Mouse (Mus musculus) embryonic facial prominence, embryonic 10.5 days (tissue): ENCODE data around the gene Olfr315. TPM values are rescaled to one million over a fixed set of nuclear protein-coding genes. Genes with fewer than 3 reads are reported as not detected.

ENCODE experiments used
- polyA plus RNA-seq: library from polyadenylated mRNA; unstranded; fragments of >200 nt; fragmentation: Nextera tagmentation; extraction: Ambion mirVana; gene quantifications from 2 replicates; pipeline ENCODE4 v1.2.1, GENCODE M21; 2016

Gene Olfr315
- polyA plus RNA-seq, 1 experiment from 2014 or later = not detected

Other genes starting within 250 kb of the Olfr315 start
- not detected in 2 replicates for gene Olfr330, start 238.4 kb upstream of the Olfr315 start, polyA plus RNA-seq
- not detected in 2 replicates for gene Olfr329-ps, start 226.8 kb upstream of the Olfr315 start, polyA plus RNA-seq
- gene Olfr328, start 217.6 kb upstream of the Olfr315 start, polyA plus RNA-seq = 0.05 TPM in 2 replicates
- not detected in 2 replicates for gene Olfr224, start 202.6 kb upstream of the Olfr315 start, polyA plus RNA-seq
- not detected in 2 replicates for gene Olfr325, start 195.5 kb upstream of the Olfr315 start, polyA plus RNA-seq
- gene Olfr324, start 178.1 kb upstream of the Olfr315 start, polyA plus RNA-seq = not detected in 2 replicates
- not detected in 2 replicates for gene 2210407C18Rik, start 157.1 kb upstream of the Olfr315 start, polyA plus RNA-seq
- gene Olfr323, start 142.7 kb upstream of the Olfr315 start, polyA plus RNA-seq = not detected in 2 replicates
- gene Trim58, start 132.7 kb upstream of the Olfr315 start, polyA plus RNA-seq = 0.54 and 0.62 TPM in 2 replicates
- 0.05 TPM in 1 of 2 replicates, not detected in the other for gene Olfr322, start 114.4 kb upstream of the Olfr315 start, polyA plus RNA-seq
- not detected in 2 replicates for gene Olfr320, start 92.1 kb upstream of the Olfr315 start, polyA plus RNA-seq
- gene Olfr319, start 74.0 kb upstream of the Olfr315 start, polyA plus RNA-seq = not detected in 2 replicates
- not detected in 2 replicates for gene Olfr318, start 49.2 kb upstream of the Olfr315 start, polyA plus RNA-seq
- not detected in 2 replicates for gene Olfr317, start 34.0 kb upstream of the Olfr315 start, polyA plus RNA-seq
- gene Olfr316, start 20.5 kb upstream of the Olfr315 start, polyA plus RNA-seq = not detected in 2 replicates
- not detected in 2 replicates for gene Olfr314, start 9.8 kb downstream of the Olfr315 start, polyA plus RNA-seq
- gene Fam183b, start 28.8 kb downstream of the Olfr315 start, polyA plus RNA-seq = 1.4 and 1.6 TPM in 2 replicates
- not detected in 2 replicates for gene Olfr313, start 41.8 kb downstream of the Olfr315 start, polyA plus RNA-seq
- not detected in 2 replicates for gene Olfr312, start 56.0 kb downstream of the Olfr315 start, polyA plus RNA-seq
- not detected in 2 replicates for gene Olfr311, start 66.1 kb downstream of the Olfr315 start, polyA plus RNA-seq
- gene Gm12258, start 74.0 kb downstream of the Olfr315 start, polyA plus RNA-seq = 8.7 and 9.1 TPM in 2 replicates
- 10.6 and 10.8 TPM in 2 replicates for gene 2810021J22Rik, start 94.0 kb downstream of the Olfr315 start, polyA plus RNA-seq
- 5.7 and 6.3 TPM in 2 replicates for gene Zfp39, start 131.0 kb downstream of the Olfr315 start, polyA plus RNA-seq
- gene Btnl10, start 144.7 kb downstream of the Olfr315 start, polyA plus RNA-seq = not detected in 2 replicates
- 255 and 258 TPM in 2 replicates for gene Rnf187, start 165.7 kb downstream of the Olfr315 start, polyA plus RNA-seq
- 23.0 and 25.0 TPM in 2 replicates for gene Hist3h2ba, start 175.7 kb downstream of the Olfr315 start, polyA plus RNA-seq
- gene Hist3h2a, start 181.5 kb downstream of the Olfr315 start, polyA plus RNA-seq = 17.8 and 19.0 TPM in 2 replicates
- gene Trim17, start 181.5 kb downstream of the Olfr315 start, polyA plus RNA-seq = 0.19 and 0.40 TPM in 2 replicates
- 19.0 and 19.1 TPM in 2 replicates for gene Trim11, start 204.9 kb downstream of the Olfr315 start, polyA plus RNA-seq